Mouse (Mus musculus): ENCODE results near the gene Ttll5.

GRCm38 (mm10) chr12:85811676-85812075 lies 12.8 kb upstream of the Ttll5 start:
- TF ChIP-seq POLR2A (IDR thresholded peaks at IDR 0.05; ENCODE audit: low read depth, low read length) (no peak), CTCF (IDR thresholded peaks at IDR 0.05; ENCODE audit: extremely low read depth, insufficient read length, insufficient replicate concordance, low read depth, low read length) (no peak)

Measured in small intestine, adult 2 months (tissue).